Mouse (Mus musculus) MEL (cell line): ENCODE measurements around the gene Pvr.

Source experiments
- CTCF ChIP-seq, 3 experiments: IDR thresholded peaks in 2 of 3; conservative IDR thresholded peaks in 1 of 3; 2 replicates each; pipeline ENCODE4 v1.5.1; 2011 to 2012; ENCODE audit warnings: low read length in 3 of 3, low read depth in 2 of 3, mild to moderate bottlenecking in 2 of 3, improper control_type of control experiment in 1 of 3, inconsistent platforms in 1 of 3, mixed read lengths in 1 of 3, moderate library complexity in 1 of 3; ENCODE audit not compliant: control insufficient read depth in 1 of 3, insufficient read depth in 1 of 3, poor library complexity in 1 of 3, severe bottlenecking in 1 of 3
- E2F4 ChIP-seq: IDR thresholded peaks from 2 replicates; pipeline ENCODE4 v1.6.1; 2011; ENCODE audit warnings: low read depth, low read length, improper control_type of control experiment, borderline replicate concordance
- EP300 ChIP-seq, 2 experiments: IDR thresholded peaks; 2 replicates each; pipeline ENCODE4 v1.6.1; 2011; ENCODE audit warnings: improper control_type of control experiment in 2 of 2, low read length in 2 of 2, low read depth in 1 of 2, mild to moderate bottlenecking in 1 of 2
- GABPA ChIP-seq: IDR thresholded peaks from 2 replicates; pipeline ENCODE4 v1.6.1; 2012; ENCODE audit warnings: low read depth, mild to moderate bottlenecking, inconsistent platforms, low read length, improper control_type of control experiment, moderate library complexity
- POLR2A ChIP-seq, 2 experiments: IDR thresholded peaks; 2 replicates each; pipeline ENCODE4 v1.6.1; 2011 to 2012; ENCODE audit warnings: low read length in 2 of 2, mild to moderate bottlenecking in 2 of 2, control low read depth in 1 of 2, improper control_type of control experiment in 1 of 2, low read depth in 1 of 2, moderate library complexity in 1 of 2; ENCODE audit not compliant: control insufficient read depth in 1 of 2, insufficient read depth in 1 of 2, poor library complexity in 1 of 2
- RAD21 ChIP-seq: IDR thresholded peaks from 2 replicates; pipeline ENCODE4 v1.6.1; 2011; ENCODE audit warnings: mild to moderate bottlenecking, low read depth, low read length, improper control_type of control experiment
- TAL1 ChIP-seq: IDR thresholded peaks from 2 replicates; pipeline ENCODE4 v1.6.1; 2012; ENCODE audit warnings: mild to moderate bottlenecking, inconsistent platforms, low read length, moderate library complexity, mixed read lengths
- UBTF ChIP-seq: IDR thresholded peaks from 2 replicates; pipeline ENCODE4 v1.6.1; 2012; ENCODE audit warnings: low read depth, mild to moderate bottlenecking, inconsistent platforms, low read length, improper control_type of control experiment, moderate library complexity, borderline replicate concordance; ENCODE audit not compliant: insufficient read depth
- USF1 ChIP-seq: IDR thresholded peaks from 2 replicates; pipeline ENCODE4 v1.6.1; 2014; ENCODE audit warnings: low read depth, mild to moderate bottlenecking, inconsistent platforms, low read length, improper control_type of control experiment, moderate library complexity
- ZNF384 ChIP-seq: IDR thresholded peaks from 2 replicates; pipeline ENCODE4 v1.6.1; 2012; ENCODE audit warnings: low read depth, mild to moderate bottlenecking, inconsistent platforms, low read length, improper control_type of control experiment

DNA sequence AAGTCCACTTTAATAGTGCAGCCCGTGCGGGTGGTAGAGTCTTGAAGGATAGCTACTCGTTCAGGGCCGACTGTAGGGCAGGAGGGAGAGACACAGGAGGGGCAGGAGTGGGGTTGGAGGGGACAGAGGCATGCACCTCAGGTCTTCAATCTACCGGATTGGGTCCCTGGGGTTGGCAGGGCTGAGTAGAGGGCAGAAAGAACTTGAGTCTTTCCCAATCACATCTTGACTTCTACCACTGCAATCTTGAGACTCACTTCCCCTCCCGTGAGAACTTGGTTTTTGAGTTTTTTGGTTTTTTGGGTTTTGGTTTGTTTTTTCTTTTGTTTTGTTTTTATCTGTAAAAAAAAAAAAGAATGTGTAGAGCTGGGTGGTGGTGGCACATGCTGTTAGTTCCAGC lies 64.7 kb downstream of the Pvr start:
- TF ChIP-seq CTCF (IDR thresholded peaks at IDR 0.05 in 2 of 3, conservative IDR thresholded peaks at IDR 0.05 in 1 of 3; ENCODE audit: control insufficient read depth in 1 of 3, insufficient read depth in 1 of 3, low read depth in 2 of 3, low read length in 3 of 3, poor library complexity in 1 of 3, severe bottlenecking in 1 of 3) = no peak
- TF ChIP-seq USF1 = no peak
- TF ChIP-seq POLR2A (IDR thresholded peaks at IDR 0.05; ENCODE audit: control insufficient read depth in 1 of 2, insufficient read depth in 1 of 2, low read depth in 1 of 2, low read length in 2 of 2, poor library complexity in 1 of 2) = no peak
- no peak for TF ChIP-seq E2F4
- no peak for TF ChIP-seq EP300 (IDR thresholded peaks at IDR 0.05; ENCODE audit: low read depth in 1 of 2, low read length in 2 of 2)
- TF ChIP-seq GABPA = no peak
- no peak for TF ChIP-seq RAD21
- no peak for TF ChIP-seq TAL1
- TF ChIP-seq UBTF = no peak
- TF ChIP-seq ZNF384 = no peak
